Mouse (Mus musculus): ENCODE measurements around the gene Med12l. TPM values are rescaled to one million over a fixed set of nuclear protein-coding genes. Genes with fewer than 3 reads are reported as not detected.

Gene Med12l
- polyA plus RNA-seq (2016; fragmentation: Nextera tagmentation; extraction: Ambion mirVana) = 3.1 and 3.9 TPM in 2 replicates

GRCm38 (mm10) chr3:59005271-59005995 lies at the start of gene Med12l:
Med12l (plus strand) TSS chr3:59005825.
- Histone ChIP-seq H3K27ac (peak within 1 kb of the TSS; percentile 96), H3K27me3 (ENCODE audit: insufficient read depth, poor library complexity, severe bottlenecking) (peaks cover 37% of the 10 kb centered on the region), H3K9me3 (no peaks in the 10 kb centered on the region), H3K36me3 (no peaks in the 10 kb centered on the region), H3K4me1 (replicated peaks) (peaks cover 31% of the 10 kb centered on the region), H3K4me3 (peak within 1 kb of the TSS; percentile 80)
- no peak for DNase-seq (ENCODE audit: low spot score)
- under 1% methylated on average over 69 of the region's 69 CpGs for WGBS

- H3K4me1 ChIP-seq (replicated peaks) = no peaks in the 10 kb centered on the region
- WGBS = 81% methylated on average over 1 of the region's 1 CpGs
- no peaks in the 10 kb centered on the region for H3K36me3 ChIP-seq
- no peak overlapping the region for H3K27ac ChIP-seq
- no peak overlapping the region for H3K4me3 ChIP-seq
- DNase-seq (ENCODE audit: low spot score) = no peak
- no peaks in the 10 kb centered on the region for H3K27me3 ChIP-seq (ENCODE audit: insufficient read depth, poor library complexity, severe bottlenecking)
- H3K9me3 ChIP-seq = no peaks in the 10 kb centered on the region
Measured at GRCm38 (mm10) chr3:58961166-58961565, 44.5 kb upstream of the Med12l start.

GRCm38 (mm10) chr3:58977413-58977812 lies 28.2 kb upstream of the Med12l start:
- no peak overlapping the region for H3K4me3 ChIP-seq
- no peak overlapping the region for H3K27ac ChIP-seq
- H3K27me3 ChIP-seq (ENCODE audit: insufficient read depth, poor library complexity, severe bottlenecking) = no peaks in the 10 kb centered on the region
- DNase-seq (ENCODE audit: low spot score) = no peak
- no peaks in the 10 kb centered on the region for H3K36me3 ChIP-seq
- H3K4me1 ChIP-seq (replicated peaks) = no peaks in the 10 kb centered on the region
- H3K9me3 ChIP-seq = 0 out of 2 replicates have a peak, but pooled peaks cover 2% of the 10 kb centered on the region
- 77% methylated on average over 1 of the region's 1 CpGs for WGBS

- no peak for DNase-seq (ENCODE audit: low spot score)
- H3K4me3 ChIP-seq = no peak overlapping the region
Measured at GRCm38 (mm10) chr3:58977906-58978622, 27.6 kb upstream of the Med12l start.

GRCm38 (mm10) chr3:58980579-58980978 lies 25.0 kb upstream of the Med12l start:
- Histone ChIP-seq H3K27ac (no peak overlapping the region), H3K4me1 (replicated peaks) (peaks cover 4% of the 10 kb centered on the region), H3K36me3 (no peaks in the 10 kb centered on the region), H3K27me3 (ENCODE audit: insufficient read depth, poor library complexity, severe bottlenecking) (no peaks in the 10 kb centered on the region), H3K9me3 (no peaks in the 10 kb centered on the region), H3K4me3 (no peak overlapping the region)
- WGBS = 73% methylated on average over 4 of the region's 4 CpGs
- DNase-seq (ENCODE audit: low spot score) = no peak

More at GRCm38 (mm10) chr3:58977906-58978622, 27.6 kb upstream of the Med12l start:
- WGBS = 89% methylated on average over 7 of the region's 7 CpGs
- H3K9me3 ChIP-seq = 0 out of 2 replicates have a peak, but pooled peaks cover 2% of the 10 kb centered on the region
- no peaks in the 10 kb centered on the region for H3K27me3 ChIP-seq (ENCODE audit: insufficient read depth, poor library complexity, severe bottlenecking)
- peaks cover 2% of the 10 kb centered on the region for H3K4me1 ChIP-seq (replicated peaks)
- H3K36me3 ChIP-seq = no peaks in the 10 kb centered on the region
- no peak overlapping the region for H3K27ac ChIP-seq

- 60% methylated on average over 15 of the region's 15 CpGs for WGBS
- Histone ChIP-seq H3K27ac (peak overlapping the region; percentile 67; the same call in 1 of the 2 replicates), H3K4me3 (no peak overlapping the region), H3K36me3 (no peaks in the 10 kb centered on the region), H3K27me3 (ENCODE audit: insufficient read depth, poor library complexity, severe bottlenecking) (peaks cover 16% of the 10 kb centered on the region), H3K4me1 (replicated peaks) (peaks cover 4% of the 10 kb centered on the region), H3K9me3 (no peaks in the 10 kb centered on the region)
- DNase-seq (ENCODE audit: low spot score) = peak; percentile 42
Measured at GRCm38 (mm10) chr3:58982896-58983837, 22.5 kb upstream of the Med12l start.

- Histone ChIP-seq H3K27ac (no peak overlapping the region), H3K4me1 (replicated peaks) (peaks cover 4% of the 10 kb centered on the region), H3K27me3 (ENCODE audit: insufficient read depth, poor library complexity, severe bottlenecking) (peaks cover 22% of the 10 kb centered on the region), H3K4me3 (no peak overlapping the region), H3K9me3 (no peaks in the 10 kb centered on the region), H3K36me3 (no peaks in the 10 kb centered on the region)
- 89% methylated on average over 15 of the region's 15 CpGs for WGBS
- no peak for DNase-seq (ENCODE audit: low spot score)
Measured at GRCm38 (mm10) chr3:58983838-58984598, 21.6 kb upstream of the Med12l start.

- Histone ChIP-seq H3K9me3 (no peaks in the 10 kb centered on the region), H3K4me1 (replicated peaks) (peaks cover 4% of the 10 kb centered on the region), H3K36me3 (no peaks in the 10 kb centered on the region), H3K27ac (no peak overlapping the region), H3K4me3 (no peak overlapping the region), H3K27me3 (ENCODE audit: insufficient read depth, poor library complexity, severe bottlenecking) (peaks cover 22% of the 10 kb centered on the region)
- 72% methylated on average over 4 of the region's 4 CpGs for WGBS
- no peak for DNase-seq (ENCODE audit: low spot score)
Measured at GRCm38 (mm10) chr3:58985816-58986215, 19.8 kb upstream of the Med12l start.

- Histone ChIP-seq H3K36me3 (no peaks in the 10 kb centered on the region), H3K27me3 (ENCODE audit: insufficient read depth, poor library complexity, severe bottlenecking) (peaks cover 22% of the 10 kb centered on the region), H3K4me1 (replicated peaks) (peaks cover 8% of the 10 kb centered on the region; the same call in 1 of the 2 replicates), H3K27ac (no peak overlapping the region), H3K9me3 (no peaks in the 10 kb centered on the region), H3K4me3 (no peak overlapping the region)
- DNase-seq (ENCODE audit: low spot score) = no peak
- 36% methylated on average over 3 of the region's 3 CpGs for WGBS
Measured at GRCm38 (mm10) chr3:58989374-58989773, 16.3 kb upstream of the Med12l start.

- no peak for DNase-seq (ENCODE audit: low spot score)
- WGBS = 78% methylated on average over 3 of the region's 3 CpGs
Measured at GRCm38 (mm10) chr3:58990556-58990955, 15.1 kb upstream of the Med12l start.

GRCm38 (mm10) chr3:58992122-58992521 lies 13.5 kb upstream of the Med12l start:
- no peaks in the 10 kb centered on the region for H3K9me3 ChIP-seq
- no peak for DNase-seq (ENCODE audit: low spot score)

More at GRCm38 (mm10) chr3:58990556-58990955, 15.1 kb upstream of the Med12l start:
- H3K4me1 ChIP-seq (replicated peaks) = peaks cover 8% of the 10 kb centered on the region; the same call in 1 of the 2 replicates
- no peak overlapping the region for H3K4me3 ChIP-seq
- H3K27ac ChIP-seq = no peak overlapping the region
- H3K36me3 ChIP-seq = no peaks in the 10 kb centered on the region
- peaks cover 22% of the 10 kb centered on the region for H3K27me3 ChIP-seq (ENCODE audit: insufficient read depth, poor library complexity, severe bottlenecking)
- no peaks in the 10 kb centered on the region for H3K9me3 ChIP-seq

GRCm38 (mm10) chr3:58993619-58994018 lies 12.0 kb upstream of the Med12l start:
- H3K9me3 ChIP-seq = no peaks in the 10 kb centered on the region
- no peak for DNase-seq (ENCODE audit: low spot score)
- no peaks in the 10 kb centered on the region for H3K36me3 ChIP-seq
- no peak overlapping the region for H3K4me3 ChIP-seq
- peaks cover 8% of the 10 kb centered on the region; the same call in 1 of the 2 replicates for H3K4me1 ChIP-seq (replicated peaks)
- 89% methylated on average over 3 of the region's 3 CpGs for WGBS
- 0 out of 2 replicates have a peak, but pooled peaks cover 2% of the 10 kb centered on the region for H3K27me3 ChIP-seq (ENCODE audit: insufficient read depth, poor library complexity, severe bottlenecking)
- H3K27ac ChIP-seq = no peak overlapping the region

More at GRCm38 (mm10) chr3:58992122-58992521, 13.5 kb upstream of the Med12l start:
- no peak overlapping the region for H3K27ac ChIP-seq
- no peaks in the 10 kb centered on the region for H3K36me3 ChIP-seq
- peaks cover 8% of the 10 kb centered on the region; the same call in 1 of the 2 replicates for H3K4me1 ChIP-seq (replicated peaks)
- peaks cover 10% of the 10 kb centered on the region; the same call in 1 of the 2 replicates for H3K27me3 ChIP-seq (ENCODE audit: insufficient read depth, poor library complexity, severe bottlenecking)
- H3K4me3 ChIP-seq = no peak overlapping the region
